Mouse (Mus musculus) megakaryocyte, adult 5-6 weeks (primary cell): Measurements from ENCODE around the gene Anxa5. TPM values are rescaled to one million over a fixed set of nuclear protein-coding genes. Genes with fewer than 3 reads are reported as not detected.

Source experiments
- ATAC-seq: 2 replicates; pipeline ENCODE4 v1.8.0; 2016; ENCODE audit warnings: mild to moderate bottlenecking, inconsistent platforms; ENCODE audit not compliant: poor library complexity, severe bottlenecking
- total RNA-seq, 2 experiments: library from RNA; stranded (forward) in 1 of 2; stranded (reverse) in 1 of 2; fragments of 153-499, 151-499 nt in 1 of 2; fragments of 221-1000, 200-1000 nt in 1 of 2; gene quantifications; 2 replicates each; pipeline versions ENCODE4 v1.2.3 to v1.2.4; 2015 to 2017

Gene Anxa5
- total RNA-seq, 2 experiments from 2014 or later: 433 to 686 TPM

GRCm38 (mm10) chr3:36452502-36452901, 23.2 kb downstream of the Anxa5 start:
- no peak for ATAC-seq

- ATAC-seq: peak; percentile 33; the same call in 1 of the 2 replicates
Observed at GRCm38 (mm10) chr3:36449292-36450165, 26.2 kb downstream of the Anxa5 start.

GRCm38 (mm10) chr3:36446918-36447317, 28.8 kb downstream of the Anxa5 start:
- ATAC-seq: peak; percentile 71

- ATAC-seq: no peak; the same call in 1 of the 2 replicates
Observed at GRCm38 (mm10) chr3:36446506-36446905, 29.2 kb downstream of the Anxa5 start.

GRCm38 (mm10) chr3:36446041-36446440, 29.7 kb downstream of the Anxa5 start:
- ATAC-seq: no peak

GRCm38 (mm10) chr3:36442426-36442825, 33.3 kb downstream of the Anxa5 start:
- ATAC-seq: peak; percentile 43

GRCm38 (mm10) chr3:36440280-36440679, 35.4 kb downstream of the Anxa5 start:
- no peak for ATAC-seq

- ATAC-seq: no peak
Observed at GRCm38 (mm10) chr3:36430360-36430759, 45.3 kb downstream of the Anxa5 start.

GRCm38 (mm10) chr3:36427386-36427785, 48.3 kb downstream of the Anxa5 start:
- no peak for ATAC-seq

GRCm38 (mm10) chr3:36409456-36409855, 66.2 kb downstream of the Anxa5 start:
- no peak for ATAC-seq

GRCm38 (mm10) chr3:36406967-36407366, 68.7 kb downstream of the Anxa5 start:
- no peak for ATAC-seq

GRCm38 (mm10) chr3:36406340-36406739, 69.4 kb downstream of the Anxa5 start:
- ATAC-seq: no peak

- no peak for ATAC-seq
Observed at GRCm38 (mm10) chr3:36401900-36402299, 73.8 kb downstream of the Anxa5 start.

GRCm38 (mm10) chr3:36400657-36401056, 75.0 kb downstream of the Anxa5 start:
- ATAC-seq: no peak

Other genes with a start within 250 kb of the Anxa5 start
- 0.25 and 0.36 TPM in 2 replicates for gene 1810062G17Rik, start within 50 bp of the Anxa5 start, total RNA-seq (2015)
- gene 1810062G17Rik, start within 50 bp of the Anxa5 start, total RNA-seq (2017): 0.53 TPM in 1 of 2 replicates, not detected in the other
- gene Gm11549, start 45.9 kb upstream of the Anxa5 start, total RNA-seq (2015): not detected in 2 replicates
- not detected in 2 replicates for gene Gm11549, start 45.9 kb upstream of the Anxa5 start, total RNA-seq (2017)
- gene Exosc9, start 76.7 kb upstream of the Anxa5 start, total RNA-seq (2015): 48.9 and 57.0 TPM in 2 replicates
- 60.9 and 76.3 TPM in 2 replicates for gene Exosc9, start 76.7 kb upstream of the Anxa5 start, total RNA-seq (2017)
- 262 and 277 TPM in 2 replicates for gene Ccna2, start 96.3 kb upstream of the Anxa5 start, total RNA-seq (2015)
- 248 and 260 TPM in 2 replicates for gene Ccna2, start 96.3 kb upstream of the Anxa5 start, total RNA-seq (2017)
- 1.0 and 1.2 TPM in 2 replicates for gene Bbs7, start 137.6 kb upstream of the Anxa5 start, total RNA-seq (2015)
- 4.8 TPM in 2 replicates for gene Bbs7, start 137.6 kb upstream of the Anxa5 start, total RNA-seq (2017)
- gene Trpc3, start 214.3 kb upstream of the Anxa5 start, total RNA-seq (2015): not detected in 2 replicates
- not detected in 2 replicates for gene Trpc3, start 214.3 kb upstream of the Anxa5 start, total RNA-seq (2017)